Mouse (Mus musculus): ENCODE data around the gene Zfp119a. TPM values are rescaled to one million over a fixed set of nuclear protein-coding genes. Genes with fewer than 3 reads are reported as not detected.

Gene Zfp119a
- polyA plus RNA-seq, 1 experiment from 2014 or later: 9.1 TPM

Other genes starting within 250 kb of the Zfp119a start
- 11.8 and 12.3 TPM in 2 replicates for gene Pot1b, start 166.3 kb downstream of the Zfp119a start, polyA plus RNA-seq (2016; fragmentation: Nextera tagmentation; extraction: Ambion mirVana)
- gene Adgre4, start 128.9 kb downstream of the Zfp119a start, polyA plus RNA-seq (2016; fragmentation: Nextera tagmentation; extraction: Ambion mirVana): 0.16 TPM in 1 of 2 replicates, not detected in the other
- 12.9 and 15.3 TPM in 2 replicates for gene Zfp959, start 13.2 kb upstream of the Zfp119a start, polyA plus RNA-seq (2016; fragmentation: Nextera tagmentation; extraction: Ambion mirVana)
- gene Zfp119b, start 70.6 kb upstream of the Zfp119a start, polyA plus RNA-seq (2016; fragmentation: Nextera tagmentation; extraction: Ambion mirVana): 6.4 and 6.6 TPM in 2 replicates
- 1.4 and 1.9 TPM in 2 replicates for gene Ebi3, start 73.7 kb upstream of the Zfp119a start, polyA plus RNA-seq (2016; fragmentation: Nextera tagmentation; extraction: Ambion mirVana)
- gene Yju2, start 80.2 kb upstream of the Zfp119a start, polyA plus RNA-seq (2016; fragmentation: Nextera tagmentation; extraction: Ambion mirVana): 29.2 and 30.4 TPM in 2 replicates
- 42.1 and 50.3 TPM in 2 replicates for gene Shd, start 91.5 kb upstream of the Zfp119a start, polyA plus RNA-seq (2016; fragmentation: Nextera tagmentation; extraction: Ambion mirVana)
- 74.4 and 80.9 TPM in 2 replicates for gene Fsd1, start 107.6 kb upstream of the Zfp119a start, polyA plus RNA-seq (2016; fragmentation: Nextera tagmentation; extraction: Ambion mirVana)
- 5.6 and 7.4 TPM in 2 replicates for gene Stap2, start 126.7 kb upstream of the Zfp119a start, polyA plus RNA-seq (2016; fragmentation: Nextera tagmentation; extraction: Ambion mirVana)
- 105 and 114 TPM in 2 replicates for gene Mpnd, start 126.8 kb upstream of the Zfp119a start, polyA plus RNA-seq (2016; fragmentation: Nextera tagmentation; extraction: Ambion mirVana)
- 152 and 157 TPM in 2 replicates for gene Sh3gl1, start 157.7 kb upstream of the Zfp119a start, polyA plus RNA-seq (2016; fragmentation: Nextera tagmentation; extraction: Ambion mirVana)
- gene Chaf1a, start 161.5 kb upstream of the Zfp119a start, polyA plus RNA-seq (2016; fragmentation: Nextera tagmentation; extraction: Ambion mirVana): 53.9 and 54.7 TPM in 2 replicates
- 30.2 and 32.4 TPM in 2 replicates for gene Ubxn6, start 196.1 kb upstream of the Zfp119a start, polyA plus RNA-seq (2016; fragmentation: Nextera tagmentation; extraction: Ambion mirVana)
- 188 and 200 TPM in 2 replicates for gene Hdgfl2, start 200.7 kb upstream of the Zfp119a start, polyA plus RNA-seq (2016; fragmentation: Nextera tagmentation; extraction: Ambion mirVana)
- 0.05 and 0.09 TPM in 2 replicates for gene Plin4, start 230.9 kb upstream of the Zfp119a start, polyA plus RNA-seq (2016; fragmentation: Nextera tagmentation; extraction: Ambion mirVana)
- 0.25 and 0.33 TPM in 2 replicates for gene Plin5, start 238.7 kb upstream of the Zfp119a start, polyA plus RNA-seq (2016; fragmentation: Nextera tagmentation; extraction: Ambion mirVana)
- gene Lrg1, start 243.1 kb upstream of the Zfp119a start, polyA plus RNA-seq (2016; fragmentation: Nextera tagmentation; extraction: Ambion mirVana): not detected in 2 replicates